Mouse (Mus musculus): ENCODE results near the gene Capn11.

Capn11 gene

GRCm38 (mm10) chr17:45659225-45659624, at the start of gene Capn11:
Capn11 (minus strand) TSS chr17:45659325.
- no peak for DNase-seq

GRCm38 (mm10) chr17:45708179-45708578, 49.1 kb upstream of the Capn11 start:
- DNase-seq, result no peak

GRCm38 (mm10) chr17:45707376-45707775, 48.3 kb upstream of the Capn11 start:
- no peak for DNase-seq

GRCm38 (mm10) chr17:45706796-45707195, 47.7 kb upstream of the Capn11 start:
- DNase-seq, result no peak

- no peak for DNase-seq
Observed at GRCm38 (mm10) chr17:45703187-45703586, 44.1 kb upstream of the Capn11 start.

GRCm38 (mm10) chr17:45702254-45702653, 43.1 kb upstream of the Capn11 start:
- DNase-seq, result no peak

GRCm38 (mm10) chr17:45701236-45701591, 42.1 kb upstream of the Capn11 start:
- DNase-seq, result no peak

GRCm38 (mm10) chr17:45700496-45701235, 41.5 kb upstream of the Capn11 start:
- no peak for DNase-seq

GRCm38 (mm10) chr17:45699039-45699740, 40.1 kb upstream of the Capn11 start:
- no peak for DNase-seq

- DNase-seq, result no peak
Observed at GRCm38 (mm10) chr17:45698368-45698767, 39.2 kb upstream of the Capn11 start.

- DNase-seq, result no peak
Observed at GRCm38 (mm10) chr17:45696981-45697380, 37.9 kb upstream of the Capn11 start.

- DNase-seq, result no peak
Observed at GRCm38 (mm10) chr17:45695227-45696120, 36.3 kb upstream of the Capn11 start.

GRCm38 (mm10) chr17:45693812-45694565, 34.9 kb upstream of the Capn11 start:
- DNase-seq, result no peak

- no peak for DNase-seq
Observed at GRCm38 (mm10) chr17:45692159-45692558, 33.0 kb upstream of the Capn11 start.

GRCm38 (mm10) chr17:45690044-45690443, 30.9 kb upstream of the Capn11 start:
- no peak for DNase-seq

- no peak for DNase-seq
Observed at GRCm38 (mm10) chr17:45689120-45689519, 30.0 kb upstream of the Capn11 start.

- no peak for DNase-seq
Observed at GRCm38 (mm10) chr17:45686716-45687115, 27.6 kb upstream of the Capn11 start, which contains the start of gene Tmem63b. Tmem63b (minus strand) TSS chr17:45686905.

- DNase-seq, result peak; percentile 93
Observed at GRCm38 (mm10) chr17:45686093-45686619, 27.0 kb upstream of the Capn11 start, which contains the start of gene Mrpl14. Mrpl14 (plus strand) TSS chr17:45686322.

- peak; percentile 52 for DNase-seq
Observed at GRCm38 (mm10) chr17:45685171-45686092, 26.3 kb upstream of the Capn11 start.

GRCm38 (mm10) chr17:45684667-45685131, 25.6 kb upstream of the Capn11 start:
- no peak for DNase-seq

- DNase-seq, result no peak
Observed at GRCm38 (mm10) chr17:45682843-45683242, 23.7 kb upstream of the Capn11 start.
